Mouse (Mus musculus) Muller cell, postnatal 12 days (primary cell): Measurements from ENCODE around the gene Asb18.

ENCODE experiments used
- DNase-seq: peaks from one replicate; pipeline ENCODE4 v3.0.0-alpha.2; 2015; ENCODE audit errors: inconsistent ontology term

Asb18 gene

DNA sequence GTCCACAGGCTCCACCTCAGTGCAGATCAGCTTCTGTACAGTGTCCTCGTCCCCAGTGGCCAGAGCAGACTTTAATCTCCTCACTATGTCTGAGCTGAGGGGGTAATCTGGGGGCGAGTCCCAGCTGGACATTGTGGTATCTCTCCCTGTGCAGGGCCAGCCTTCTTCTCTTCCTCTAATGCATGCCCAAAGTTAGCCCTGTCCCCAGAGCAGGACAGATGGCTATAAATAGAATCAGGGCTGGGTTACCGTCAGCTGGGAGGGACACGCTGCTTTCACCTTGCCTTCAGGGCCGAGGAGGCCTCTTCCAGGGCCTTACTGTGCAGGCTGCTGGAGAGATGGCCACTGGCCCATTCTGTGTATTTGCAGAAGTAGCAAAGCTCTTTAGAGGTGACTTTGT lies at the start of gene Asb18:
Gene Asb18 (minus strand): TSS at position 221 of the 400 bp plus-strand sequence.
- no peak for DNase-seq

DNA sequence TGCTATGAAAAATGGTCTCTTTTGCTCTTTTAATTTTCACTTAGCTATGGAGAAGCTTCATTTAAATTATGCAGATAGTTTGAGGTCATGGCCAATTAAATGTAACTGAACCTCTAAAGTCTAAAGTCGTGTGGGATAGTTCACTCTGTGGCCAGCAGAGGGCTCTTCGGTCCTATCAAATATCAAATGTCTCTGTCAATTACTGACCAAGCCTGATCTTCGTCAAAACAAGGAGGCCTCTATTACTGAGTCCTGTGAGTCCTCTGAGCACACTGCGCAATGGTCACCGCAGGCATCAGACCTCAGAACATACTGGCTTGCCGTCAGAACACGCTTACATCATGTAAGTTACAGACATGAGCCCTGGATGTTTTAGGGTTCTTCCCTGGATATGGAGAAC lies 46.1 kb upstream of the Asb18 start:
- peak; percentile 26 for DNase-seq

GRCm38 (mm10) chr1:90060054-90060453 lies 45.6 kb upstream of the Asb18 start:
- no peak for DNase-seq

DNA sequence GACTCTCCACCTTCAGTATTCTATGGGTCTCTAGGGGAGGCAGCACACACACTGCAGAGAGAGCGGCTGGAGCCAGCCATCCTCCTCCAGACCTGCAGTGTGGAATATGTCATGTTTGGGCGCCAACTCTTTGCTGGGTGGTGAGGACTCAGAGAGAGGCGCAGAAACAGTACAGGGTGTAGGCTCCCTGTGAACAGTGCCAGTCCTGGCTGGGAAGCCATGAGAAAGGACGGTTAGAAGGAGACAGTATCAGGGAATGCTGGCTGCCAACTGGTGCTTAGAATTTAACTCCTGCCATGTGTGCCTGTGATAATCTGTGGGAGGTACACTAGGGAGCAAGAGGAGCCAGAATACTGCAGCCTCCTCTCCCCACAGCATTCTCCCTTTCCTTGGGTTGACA lies 40.5 kb upstream of the Asb18 start:
- DNase-seq: no peak

DNA sequence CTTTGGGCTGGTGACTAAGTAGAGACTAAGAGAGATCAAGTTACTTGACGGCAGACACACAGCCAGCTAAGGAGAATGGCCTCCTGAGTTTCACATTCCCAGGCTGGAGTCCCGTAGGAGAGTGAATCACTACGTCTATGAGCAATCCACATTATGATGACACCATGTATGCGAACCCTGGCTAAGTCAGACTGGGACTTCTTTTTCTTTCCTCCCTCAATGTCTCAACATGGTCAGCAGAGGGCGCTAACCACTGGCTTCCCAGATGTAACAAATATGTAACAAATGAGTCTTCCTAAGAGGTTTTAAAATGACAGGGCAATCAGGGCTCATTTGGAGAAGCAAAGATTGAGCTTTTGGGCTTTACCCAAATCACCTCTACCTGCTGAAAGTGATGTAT lies 36.9 kb upstream of the Asb18 start:
- peak; percentile 75 for DNase-seq

DNA sequence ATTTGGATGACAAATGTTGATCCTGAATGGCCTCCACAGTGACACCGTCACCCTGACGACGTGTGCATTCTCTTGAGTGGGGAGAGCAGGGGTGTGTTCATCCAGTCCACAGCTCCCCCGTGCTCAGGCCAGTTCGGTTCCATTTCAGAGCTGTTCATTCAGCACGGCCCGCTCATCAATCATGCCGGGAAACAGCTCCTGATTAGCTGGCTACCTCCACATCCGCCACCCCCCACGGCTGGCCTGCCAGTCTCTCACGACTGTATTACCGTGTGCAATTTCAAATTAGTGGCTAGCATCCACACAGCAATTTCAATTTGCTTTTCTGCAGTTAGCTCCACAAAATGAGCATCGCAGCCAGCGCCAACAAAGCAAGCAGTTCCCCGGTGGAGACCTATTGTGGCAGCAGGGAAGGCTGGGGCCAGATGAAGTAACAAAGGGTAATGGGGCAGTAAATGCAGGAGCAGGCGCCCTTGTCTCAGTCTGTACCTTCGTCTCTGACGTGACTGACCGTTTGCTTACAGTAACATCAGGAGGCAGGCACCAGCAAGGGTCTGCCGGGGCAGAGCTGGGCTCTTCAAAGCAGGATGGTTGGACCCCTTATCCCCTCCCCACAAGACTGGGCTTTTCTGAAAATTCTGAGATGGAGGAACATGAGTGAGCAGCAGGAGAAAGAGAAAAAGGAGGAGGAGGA lies 35.7 kb upstream of the Asb18 start:
- DNase-seq: peak; percentile 14

DNA sequence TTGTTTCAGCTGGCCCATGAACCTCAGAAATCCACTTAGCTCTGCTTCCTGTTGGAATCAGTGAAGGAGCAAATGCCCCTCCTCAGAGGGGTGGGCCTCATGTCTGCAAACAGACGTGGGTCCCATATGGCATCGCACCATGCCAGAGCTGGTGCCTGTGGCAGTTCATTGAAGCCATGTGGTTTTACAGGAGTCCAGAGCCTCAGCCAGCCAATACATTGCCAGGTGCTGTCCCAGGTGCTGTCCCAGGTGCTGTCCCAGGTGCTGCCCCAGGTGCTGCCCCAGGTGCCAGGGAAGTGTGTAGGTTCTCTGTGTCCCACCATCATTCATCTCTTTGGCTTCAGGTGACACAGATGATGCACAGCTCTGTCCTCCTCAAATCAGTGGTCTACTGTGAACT lies 13.8 kb upstream of the Asb18 start:
- no peak for DNase-seq

- no peak for DNase-seq
These were observed 12.5 kb upstream of the Asb18 start for GRCm38 (mm10) chr1:90026945-90027344.

GRCm38 (mm10) chr1:90020336-90020735 lies 5.9 kb upstream of the Asb18 start:
- DNase-seq: no peak

DNA sequence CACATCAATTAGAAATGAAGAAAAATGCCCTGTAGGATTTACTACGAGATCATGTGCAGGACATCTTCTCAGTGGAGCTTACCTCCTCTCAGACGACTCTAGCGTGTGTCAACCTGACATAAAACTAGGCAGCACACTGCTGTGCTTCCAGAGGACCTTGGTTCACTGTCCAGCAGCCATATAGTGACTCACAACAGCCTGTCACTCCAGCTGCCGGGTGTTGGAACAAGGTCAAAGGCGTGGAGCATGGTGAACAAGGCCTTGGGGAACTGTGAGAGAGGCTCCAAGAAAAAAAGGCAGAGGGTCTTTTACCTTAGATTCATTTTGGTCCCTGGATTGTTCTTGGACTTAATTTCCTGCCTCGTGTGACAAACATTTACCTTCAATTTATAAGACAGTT lies 3.6 kb upstream of the Asb18 start:
- no peak for DNase-seq

GRCm38 (mm10) chr1:90013273-90013672 lies 1.2 kb downstream of the Asb18 start:
- no peak for DNase-seq

DNA sequence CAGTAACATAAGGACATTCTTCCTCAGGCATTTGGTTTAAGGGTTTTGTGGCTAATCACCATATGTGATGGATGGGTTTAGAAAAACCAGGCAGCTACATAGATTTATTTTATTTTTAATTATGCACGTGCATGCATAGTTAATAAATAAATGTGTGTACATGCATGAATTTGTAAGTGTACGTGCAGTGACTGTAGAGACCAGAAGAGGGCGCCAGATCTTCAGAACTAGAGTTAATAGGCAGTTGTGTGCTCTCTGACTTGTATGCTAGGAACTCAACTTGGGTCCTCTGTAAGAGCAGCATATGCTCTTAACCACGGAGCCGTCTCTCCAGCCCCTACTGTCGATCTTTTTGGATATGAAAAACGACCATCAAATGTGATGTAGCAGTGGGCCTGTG lies 1.6 kb downstream of the Asb18 start:
- no peak for DNase-seq

DNA sequence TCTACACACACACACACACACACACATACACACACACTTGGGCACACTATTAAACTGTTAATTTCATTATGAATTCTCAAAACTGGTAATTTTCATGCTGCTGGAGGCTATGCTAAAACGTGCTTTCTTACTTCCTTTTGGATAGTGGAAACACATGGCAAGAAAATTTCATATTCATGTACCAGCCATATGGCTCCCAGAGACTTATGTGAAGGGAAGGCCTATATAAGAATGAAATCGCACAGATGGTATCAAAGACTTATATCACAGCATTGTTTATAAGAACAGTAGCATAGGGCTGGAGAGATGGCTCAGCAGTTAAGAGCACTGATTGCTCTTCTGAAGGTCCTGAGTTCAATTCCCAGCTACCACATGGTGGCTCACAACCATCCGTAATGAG lies 2.3 kb downstream of the Asb18 start:
- no peak for DNase-seq

- DNase-seq: no peak
These were observed 4.4 kb downstream of the Asb18 start for GRCm38 (mm10) chr1:90010077-90010476.

DNA sequence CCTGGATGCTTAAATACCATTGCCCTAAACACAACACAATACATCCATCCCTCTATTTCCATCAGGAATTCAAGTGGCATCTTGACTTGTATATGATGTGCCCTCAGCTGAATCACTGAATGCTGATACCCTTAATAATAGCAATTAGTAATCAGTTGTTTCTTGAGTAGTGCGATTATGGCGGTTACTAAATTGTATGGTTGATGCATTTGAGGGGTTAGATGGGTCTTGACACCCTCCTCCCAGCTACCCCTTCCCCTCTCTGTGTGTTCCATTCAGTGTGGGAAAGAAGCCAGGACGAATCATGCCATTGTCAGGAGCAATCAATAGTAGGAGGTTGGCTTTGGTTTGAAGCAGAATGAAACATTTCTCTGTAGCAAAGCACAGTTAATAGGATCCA lies 5.3 kb downstream of the Asb18 start:
- no peak for DNase-seq

GRCm38 (mm10) chr1:90006666-90007065 lies 7.8 kb downstream of the Asb18 start:
- no peak for DNase-seq

GRCm38 (mm10) chr1:90000981-90001380 lies 13.5 kb downstream of the Asb18 start:
- no peak for DNase-seq

- DNase-seq: no peak
These were observed 14.6 kb downstream of the Asb18 start for GRCm38 (mm10) chr1:89999858-90000257.

- no peak for DNase-seq
These were observed 15.8 kb downstream of the Asb18 start for GRCm38 (mm10) chr1:89998696-89999095.

GRCm38 (mm10) chr1:89998076-89998475 lies 16.4 kb downstream of the Asb18 start:
- DNase-seq: no peak

GRCm38 (mm10) chr1:89992256-89992655 lies 22.2 kb downstream of the Asb18 start:
- DNase-seq: peak; percentile 8

GRCm38 (mm10) chr1:89977261-89977660 lies 37.2 kb downstream of the Asb18 start:
- DNase-seq: no peak

DNA sequence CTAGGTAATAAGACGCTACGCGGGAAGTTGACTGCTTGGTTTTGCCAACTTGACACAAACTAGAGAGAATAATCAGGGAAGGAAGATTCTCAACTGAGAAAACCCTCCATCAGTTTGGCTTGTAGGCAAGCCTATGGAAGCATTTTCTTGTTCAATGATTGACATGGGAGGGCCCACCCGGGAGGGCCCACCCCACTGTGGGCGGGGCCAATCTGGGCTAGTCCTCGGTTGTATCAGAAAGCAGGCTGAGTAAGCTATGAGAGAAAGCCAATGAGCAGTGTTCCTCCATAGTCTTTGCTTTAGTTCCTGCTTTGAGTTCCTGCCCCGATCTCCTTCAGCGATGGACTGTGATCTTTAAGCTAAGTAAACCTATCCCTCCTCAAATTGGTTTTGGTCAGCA lies 38.1 kb downstream of the Asb18 start:
- no peak for DNase-seq

DNA sequence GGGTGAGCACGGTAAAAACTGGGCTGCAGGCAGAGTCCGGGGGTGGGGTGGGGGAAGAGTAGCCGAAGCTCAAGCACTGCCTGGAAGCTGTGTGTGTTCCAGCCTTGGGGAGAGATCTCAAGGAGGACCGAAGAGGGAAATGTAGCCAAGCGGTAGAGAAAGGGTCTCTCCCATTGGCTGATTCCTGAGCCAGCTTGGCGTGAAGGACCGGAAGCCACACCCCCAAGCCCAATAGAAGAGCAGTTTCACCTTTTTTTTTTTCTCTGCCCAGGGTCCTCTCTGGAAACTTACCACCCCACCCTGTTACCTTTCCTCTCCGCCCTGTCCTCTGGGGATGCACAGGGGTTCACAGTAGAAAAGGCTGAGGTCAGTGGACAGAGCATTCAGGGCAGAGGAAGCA lies 39.9 kb downstream of the Asb18 start:
- no peak for DNase-seq
